Mouse (Mus musculus) retina, embryonic 14.5 days (tissue): ENCODE results near the gene Auts2.

Experiments used
- DNase-seq: peaks from one replicate; pipeline ENCODE4 v3.0.0-alpha.2; 2015; ENCODE audit warnings: low spot score

Gene Auts2

DNA sequence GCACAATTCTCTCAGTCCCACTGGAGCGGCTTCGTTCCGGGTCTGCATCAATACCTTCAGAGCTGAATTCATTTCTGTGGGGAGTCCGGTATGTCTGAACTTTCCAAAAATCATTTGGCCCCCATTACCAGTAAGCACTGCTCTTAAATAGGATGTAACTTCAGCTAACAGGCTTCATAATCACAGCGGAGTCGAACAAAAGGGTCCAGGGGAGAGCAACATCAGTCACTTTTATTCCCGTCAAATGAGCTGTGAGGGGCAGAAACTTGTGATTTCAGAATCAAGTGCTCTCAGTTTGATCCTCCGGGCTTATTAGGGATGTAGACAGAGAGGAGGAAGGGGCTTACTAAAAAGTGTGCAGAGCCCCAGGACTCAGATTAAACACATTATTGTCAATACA lies 629.6 kb downstream of the Auts2 start:
- peak; percentile 54 for DNase-seq

DNA sequence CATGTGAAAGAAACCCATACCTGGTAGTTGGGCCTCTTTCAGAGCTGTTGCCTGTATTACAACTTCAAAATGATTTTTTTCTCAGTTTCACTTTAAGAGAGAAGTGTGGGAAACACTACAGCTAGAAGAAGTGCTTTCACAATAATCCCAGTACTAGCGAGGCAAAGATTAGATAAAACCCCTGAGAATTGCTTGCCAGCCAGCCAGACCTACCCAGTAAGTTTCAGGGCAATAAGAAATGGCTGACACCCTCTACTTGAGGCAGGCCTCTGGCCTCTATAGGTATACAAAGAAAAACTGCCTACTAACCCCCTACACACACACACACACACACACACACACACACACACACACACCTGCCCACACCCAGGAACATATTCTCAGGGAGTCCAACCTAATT lies 630.2 kb downstream of the Auts2 start:
- DNase-seq, result no peak

DNA sequence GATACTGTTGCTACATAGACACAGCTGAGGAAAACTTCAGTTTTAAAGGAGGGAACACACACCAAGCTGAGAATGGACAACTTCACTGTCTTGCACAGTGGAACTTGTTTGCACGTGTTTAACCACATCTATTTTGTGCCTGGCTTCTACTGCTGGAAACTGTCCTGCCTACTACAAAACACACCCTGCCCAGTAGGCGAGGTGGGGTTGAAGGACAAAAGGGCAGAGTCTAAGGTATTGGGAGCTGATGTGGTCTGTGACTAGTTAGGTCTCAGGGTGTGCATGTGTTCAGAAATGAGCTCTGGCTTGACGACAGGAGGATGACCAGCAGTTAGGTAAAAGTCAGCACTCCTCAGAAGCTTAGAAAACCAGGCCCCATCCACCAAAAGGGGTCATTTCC lies 636.8 kb downstream of the Auts2 start:
- no peak for DNase-seq

DNA sequence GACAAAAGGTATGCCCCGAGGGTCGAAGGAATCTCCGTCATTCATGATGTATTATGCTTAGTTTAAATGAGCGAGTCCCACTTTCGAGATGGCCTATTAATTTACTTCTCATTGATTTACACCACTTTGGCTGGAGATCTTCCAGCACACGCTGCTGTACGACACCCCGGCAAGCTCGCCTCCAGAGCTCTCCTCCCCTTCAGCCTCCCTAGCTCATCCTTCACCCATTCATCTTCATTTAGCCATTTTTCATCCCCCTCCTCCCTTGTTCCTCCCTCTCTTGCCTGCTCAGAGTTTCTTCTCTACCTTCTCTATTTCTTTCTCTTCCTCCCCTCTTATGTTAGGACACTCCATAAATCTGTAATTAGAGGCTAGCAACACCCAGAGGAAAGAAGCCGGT lies 638.7 kb downstream of the Auts2 start:
- DNase-seq, result no peak

DNA sequence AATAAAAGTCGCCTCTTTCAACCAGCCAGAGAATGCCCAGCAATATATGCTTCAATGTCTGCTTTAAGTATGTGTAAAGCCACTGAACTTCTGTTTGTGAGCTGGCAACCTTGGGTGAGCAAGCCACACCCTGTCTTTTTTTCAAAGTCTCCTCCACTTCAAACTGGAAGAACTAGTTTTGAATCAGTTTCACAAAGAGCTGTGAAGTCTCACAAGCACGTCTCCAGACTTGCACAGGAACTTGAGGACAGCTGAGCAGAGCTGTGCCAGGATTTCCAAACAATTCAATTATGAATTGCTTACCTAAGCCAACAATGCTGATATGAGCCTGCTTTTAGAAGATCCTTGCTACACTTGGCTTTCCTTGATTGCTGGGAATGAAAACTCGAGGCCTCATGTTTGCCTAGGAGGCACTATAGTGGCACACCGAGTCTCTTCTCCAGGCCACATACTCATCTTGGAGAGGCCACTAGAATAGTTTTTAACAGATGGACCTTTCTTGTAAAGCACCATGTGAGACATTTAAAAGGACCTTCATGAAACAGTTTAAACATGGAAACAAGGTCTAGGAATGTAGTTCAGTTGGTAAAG lies 645.0 kb downstream of the Auts2 start:
- DNase-seq, result no peak

DNA sequence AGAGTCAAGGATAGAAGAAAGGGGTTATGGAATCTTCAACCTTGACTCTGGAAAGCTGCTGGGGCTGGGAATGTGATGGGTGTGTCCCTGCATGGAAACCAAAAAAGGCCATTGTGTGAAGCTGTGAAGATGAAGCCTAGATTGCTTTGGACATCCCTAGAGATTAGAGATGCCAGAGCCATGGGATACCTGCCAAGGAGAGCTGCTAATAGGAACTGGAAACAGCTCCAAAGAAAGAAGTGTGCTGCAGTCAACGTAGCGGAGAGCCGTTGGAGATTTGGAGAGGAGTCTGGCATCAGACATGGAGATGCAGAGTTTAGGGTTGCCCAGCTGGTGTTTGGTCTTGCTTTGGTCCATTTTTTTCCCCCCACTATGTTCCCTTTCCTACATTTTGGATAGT lies 656.5 kb downstream of the Auts2 start:
- DNase-seq, result no peak

DNA sequence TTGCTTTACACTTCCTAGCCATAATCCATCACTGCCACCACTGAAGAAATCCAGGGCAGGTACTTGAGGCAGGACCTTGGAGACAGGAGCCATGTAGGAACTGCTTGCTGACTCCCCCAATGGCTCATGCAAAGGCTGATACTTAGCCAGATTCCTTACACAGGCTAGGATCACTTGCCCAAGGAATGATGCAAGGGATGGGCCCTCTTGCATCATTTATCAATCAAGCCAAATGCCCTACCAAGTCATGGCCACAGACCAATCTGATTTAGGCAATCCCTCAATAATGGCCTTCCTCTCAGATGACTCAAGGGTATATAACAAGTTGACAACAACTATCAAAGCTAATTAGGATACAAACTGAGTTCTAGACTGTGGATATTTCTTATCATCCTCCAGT lies 666.6 kb downstream of the Auts2 start:
- DNase-seq, result no peak

DNA sequence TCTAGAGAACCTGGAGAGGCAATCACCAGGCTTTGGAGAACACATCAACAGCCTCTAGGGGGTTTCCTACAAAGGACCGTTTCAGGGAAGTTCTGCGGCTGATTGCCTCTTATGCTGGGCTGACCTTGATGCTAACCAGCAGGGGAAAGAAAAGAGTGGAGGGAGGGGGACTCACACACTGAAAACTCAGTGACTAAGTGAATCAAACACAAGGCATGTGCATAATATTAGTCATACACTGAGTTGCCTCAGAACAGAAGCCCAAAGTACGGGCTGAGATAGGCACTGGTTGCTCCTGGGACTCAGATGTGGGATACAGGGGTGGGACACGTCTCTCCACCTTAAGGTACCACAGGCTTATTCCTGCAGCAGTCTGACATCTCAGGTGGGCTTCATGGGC lies 667.2 kb downstream of the Auts2 start:
- DNase-seq, result no peak

DNA sequence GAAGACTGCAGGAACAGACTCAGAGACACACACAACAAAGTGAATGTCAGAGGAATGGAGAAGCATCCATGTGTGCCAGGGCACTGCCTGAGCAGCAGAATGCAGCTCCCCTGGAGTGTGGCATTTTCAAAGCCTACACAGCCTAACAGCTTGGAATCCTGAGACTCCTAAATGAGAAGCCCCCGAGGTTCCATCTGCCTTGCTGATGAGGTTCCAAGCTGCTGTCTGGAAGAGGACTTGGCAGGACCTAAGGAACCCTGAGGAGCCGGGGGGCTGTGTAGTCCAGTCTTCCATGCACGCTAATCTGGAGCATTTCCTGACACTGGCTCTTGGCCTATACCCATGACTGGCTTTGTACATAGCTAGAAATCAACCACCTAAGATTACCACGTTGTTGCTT lies 670.0 kb downstream of the Auts2 start:
- no peak for DNase-seq

DNA sequence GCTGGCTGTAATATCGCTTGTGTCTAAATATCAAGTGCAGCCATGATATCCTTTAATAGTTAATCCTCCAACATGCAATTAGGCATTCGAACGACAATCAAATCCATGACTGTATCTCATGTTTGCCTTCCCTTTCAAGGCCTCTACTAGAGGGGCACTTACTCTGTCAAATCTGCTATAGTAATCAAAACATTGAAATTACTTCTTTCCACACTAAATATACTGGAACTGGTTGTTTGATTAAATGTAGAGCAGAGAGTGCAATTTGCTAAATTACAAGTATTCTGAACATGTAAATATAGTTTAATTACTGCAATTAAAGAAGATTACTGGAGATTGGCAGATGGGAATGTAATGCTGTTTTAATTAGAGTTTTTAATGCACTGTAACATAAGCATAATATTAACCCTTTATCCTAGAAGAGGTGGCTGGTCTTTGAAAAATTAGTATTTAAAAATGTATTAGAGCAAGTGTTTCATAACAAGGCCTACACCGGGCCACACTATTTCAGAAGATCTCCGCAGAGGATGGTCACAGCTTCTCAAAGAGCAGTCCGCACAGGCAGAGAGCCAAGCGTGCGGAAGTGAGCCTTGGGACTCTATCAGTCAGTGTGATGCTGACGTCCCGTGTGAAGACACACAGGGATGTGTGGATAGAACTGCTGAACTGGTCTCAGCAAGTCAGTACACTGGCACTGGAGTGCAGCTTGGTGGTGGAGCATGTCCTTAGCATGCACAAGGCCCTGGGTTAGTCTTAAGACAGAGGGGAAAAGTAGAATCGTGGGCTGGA lies 673.2 kb downstream of the Auts2 start:
- DNase-seq, result no peak

DNA sequence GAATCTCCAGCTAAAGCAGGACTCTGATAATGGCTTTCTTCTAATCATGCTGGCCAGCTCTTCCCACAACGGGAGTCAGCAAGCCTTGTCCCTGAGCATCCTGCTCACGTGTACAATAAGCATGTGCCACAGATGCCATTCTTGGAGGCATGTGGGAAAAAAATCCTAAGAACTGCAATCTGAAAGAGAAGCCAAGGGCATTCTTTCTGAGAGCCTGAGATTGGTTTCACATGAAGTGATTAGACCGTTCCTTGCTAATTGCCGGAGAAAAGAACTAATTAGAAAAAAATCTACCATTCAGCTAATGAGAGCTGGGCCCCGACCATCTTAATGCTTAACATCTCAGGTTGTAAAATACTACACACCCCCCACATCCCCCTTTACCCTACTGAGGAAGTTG lies 677.9 kb downstream of the Auts2 start:
- DNase-seq, result no peak

DNA sequence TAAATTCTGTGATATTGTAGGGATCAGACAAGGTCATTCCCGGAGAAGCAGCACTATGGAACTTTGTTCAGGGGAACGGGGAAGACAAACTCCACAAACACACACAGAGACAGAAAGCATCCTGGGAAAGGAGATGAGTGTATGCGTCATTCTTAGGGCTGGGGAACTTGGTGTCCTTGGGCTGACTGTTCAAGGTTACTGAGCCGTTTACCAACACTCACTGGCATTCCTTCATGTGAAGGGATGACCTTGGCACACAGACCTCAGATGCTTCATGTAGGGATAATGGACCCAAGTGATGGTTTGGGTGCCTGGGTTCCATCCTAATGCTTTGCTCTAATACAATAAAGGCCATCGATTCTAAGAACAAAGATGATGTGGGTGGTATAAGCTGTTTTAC lies 685.2 kb downstream of the Auts2 start:
- no peak for DNase-seq

DNA sequence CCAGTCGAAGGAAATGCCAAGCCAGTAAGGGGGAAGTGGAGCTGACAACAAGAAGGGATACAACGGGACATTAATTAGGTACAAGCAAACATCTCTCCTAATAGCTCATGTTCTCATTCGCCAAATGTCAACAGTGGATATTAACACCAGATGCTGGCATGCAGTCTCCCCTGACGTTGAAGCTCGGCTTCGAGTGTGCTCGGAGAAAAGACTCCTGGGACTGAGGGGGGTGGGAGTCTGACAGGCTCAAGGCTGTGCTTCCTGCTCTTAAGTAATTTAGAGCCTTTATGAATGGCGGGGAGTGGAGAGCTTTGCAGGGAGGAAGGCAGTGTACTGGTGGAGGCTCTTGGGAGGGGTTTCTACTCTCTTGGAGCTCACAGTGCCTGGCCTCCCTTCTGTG lies 687.8 kb downstream of the Auts2 start:
- DNase-seq, result peak; percentile 43

DNA sequence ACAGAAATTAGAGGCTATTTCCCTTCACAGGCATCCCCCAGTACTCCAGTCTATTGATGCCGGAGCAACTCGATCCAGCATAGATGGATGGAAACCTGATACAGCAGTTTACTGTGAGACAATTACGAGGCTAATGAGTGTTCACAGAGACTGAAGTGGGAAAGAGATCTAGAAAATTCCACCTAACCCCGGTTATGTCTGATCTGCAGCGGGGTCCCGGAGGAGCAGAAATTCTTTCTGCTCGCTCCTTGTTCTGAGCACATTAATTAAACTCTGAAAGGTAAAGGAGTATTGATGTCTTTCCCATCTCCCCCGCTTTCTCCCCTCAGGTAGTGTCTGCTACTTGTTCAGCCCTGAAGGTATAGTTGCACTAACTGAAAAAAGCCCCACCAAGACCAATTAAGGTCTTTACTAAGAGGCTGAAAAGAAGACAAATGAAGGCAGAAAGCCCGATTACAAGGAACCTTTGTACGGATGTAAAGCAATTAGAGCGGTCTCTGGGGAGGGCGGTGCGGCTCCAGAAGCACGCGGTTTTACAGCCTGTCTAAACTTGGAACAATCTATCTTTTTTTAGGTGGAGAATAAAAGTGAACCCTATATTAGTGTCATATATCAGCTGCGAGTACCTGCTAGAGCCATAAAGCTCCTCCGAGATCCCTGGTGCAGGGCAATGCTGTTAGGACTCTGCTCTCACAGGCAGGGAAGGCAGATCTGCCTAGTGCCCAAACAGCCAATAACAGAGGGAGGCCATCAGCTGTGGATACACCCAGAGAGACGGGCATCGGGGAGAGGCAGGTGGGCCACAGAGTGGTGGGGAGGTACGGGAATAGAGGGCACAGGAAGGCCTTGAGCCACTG lies 691.3 kb downstream of the Auts2 start:
- DNase-seq, result peak; percentile 53

DNA sequence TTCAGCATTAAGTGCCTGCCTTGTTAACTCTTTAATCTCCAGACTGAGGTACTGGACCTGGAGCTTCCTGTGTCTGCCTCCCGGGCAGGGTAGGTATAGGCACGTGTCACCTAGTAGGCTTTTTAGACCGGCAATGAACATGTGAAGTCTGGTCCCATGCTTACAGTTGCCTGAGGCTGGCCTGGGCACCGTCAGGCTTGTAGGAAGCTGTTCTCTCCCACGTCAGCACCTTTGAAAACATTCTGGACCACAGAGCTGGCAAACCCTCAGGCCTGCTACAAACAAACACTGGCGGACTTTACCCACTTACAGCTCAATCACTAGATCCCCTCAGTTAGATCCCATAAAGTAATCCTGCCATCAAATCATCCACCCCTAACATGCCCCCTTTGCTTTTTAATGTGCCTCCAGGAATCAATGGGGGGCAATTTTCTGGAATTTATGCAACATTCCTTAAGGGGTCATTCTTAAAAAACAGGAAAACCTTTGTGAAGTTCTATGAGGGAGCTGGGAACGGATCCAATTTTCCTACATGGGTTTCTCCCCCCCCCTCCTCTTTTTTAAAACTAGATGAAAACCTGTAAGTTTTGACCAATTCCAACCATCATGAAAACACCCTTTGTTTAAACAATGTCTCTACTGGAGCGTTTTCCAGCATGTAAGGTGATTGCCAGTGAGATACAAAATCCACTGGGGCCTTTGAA lies 692.4 kb downstream of the Auts2 start:
- no peak for DNase-seq

DNA sequence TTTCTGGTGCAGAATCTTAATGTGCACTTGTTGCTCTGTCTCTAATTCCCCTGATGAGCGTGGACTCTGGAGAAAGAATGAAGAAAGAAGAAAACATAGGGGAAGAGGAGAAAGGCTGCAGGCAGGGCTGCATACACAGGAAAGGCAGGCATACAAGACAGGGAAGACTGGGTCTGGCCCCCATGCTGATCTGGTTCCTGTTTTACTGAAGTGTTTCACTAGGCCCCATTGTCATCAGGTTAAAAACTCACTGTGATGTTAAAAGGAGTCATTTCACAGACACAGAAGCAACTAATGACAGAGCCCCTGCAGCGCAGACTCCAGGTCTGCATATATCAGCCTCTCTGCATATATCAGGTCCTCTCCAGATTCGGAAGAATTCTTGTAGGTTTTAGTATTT lies 693.5 kb downstream of the Auts2 start:
- DNase-seq, result no peak

DNA sequence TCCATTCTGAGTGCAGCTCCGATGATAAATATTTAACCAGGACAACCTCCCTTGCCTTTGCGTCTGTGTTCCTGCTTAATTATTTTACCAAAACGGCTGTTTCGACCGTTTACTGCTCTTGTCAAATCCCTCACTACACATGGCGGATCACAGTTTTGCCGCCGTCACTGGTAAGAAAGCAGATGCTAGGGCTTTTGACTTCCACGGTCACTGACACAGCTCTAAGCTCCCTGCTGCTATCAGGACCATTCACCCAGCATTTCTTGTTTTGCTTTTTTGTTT lies 698.7 kb downstream of the Auts2 start:
- no peak for DNase-seq

DNA sequence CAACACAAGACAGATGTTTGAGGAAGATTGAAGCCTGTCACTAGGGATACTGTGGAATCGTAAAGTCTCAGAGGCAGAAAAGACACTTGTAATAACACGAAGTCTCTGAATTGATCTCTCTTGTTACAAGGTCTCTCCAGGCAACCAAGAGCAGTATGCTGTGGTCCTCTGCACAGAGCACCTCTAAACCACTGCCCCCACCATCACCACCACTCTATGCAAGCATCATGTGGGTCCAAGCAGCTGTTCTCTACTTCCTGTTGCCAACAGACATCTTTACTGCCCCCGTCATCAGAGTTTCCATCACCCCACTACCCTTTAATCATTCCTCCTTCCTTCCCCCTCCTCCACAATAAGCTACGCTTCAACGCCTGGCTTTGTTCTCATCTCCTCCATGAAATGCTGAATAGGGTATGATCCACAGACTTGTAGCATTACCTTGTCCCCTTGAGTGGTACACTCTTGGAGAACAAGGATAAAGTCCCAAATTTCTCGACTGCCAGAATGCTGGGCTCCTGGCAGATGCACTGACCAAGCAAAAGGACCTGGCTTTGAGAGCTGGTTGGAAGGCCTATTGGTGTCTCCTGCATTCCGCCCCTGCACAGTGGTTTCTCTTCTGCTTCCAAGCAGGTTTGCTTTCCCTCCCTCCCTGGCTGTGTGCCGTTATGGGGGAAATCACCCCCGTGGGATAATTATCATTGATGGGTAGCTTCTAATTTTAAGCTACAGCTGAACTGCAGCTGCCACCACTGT lies 699.2 kb downstream of the Auts2 start:
- peak; percentile 47 for DNase-seq

DNA sequence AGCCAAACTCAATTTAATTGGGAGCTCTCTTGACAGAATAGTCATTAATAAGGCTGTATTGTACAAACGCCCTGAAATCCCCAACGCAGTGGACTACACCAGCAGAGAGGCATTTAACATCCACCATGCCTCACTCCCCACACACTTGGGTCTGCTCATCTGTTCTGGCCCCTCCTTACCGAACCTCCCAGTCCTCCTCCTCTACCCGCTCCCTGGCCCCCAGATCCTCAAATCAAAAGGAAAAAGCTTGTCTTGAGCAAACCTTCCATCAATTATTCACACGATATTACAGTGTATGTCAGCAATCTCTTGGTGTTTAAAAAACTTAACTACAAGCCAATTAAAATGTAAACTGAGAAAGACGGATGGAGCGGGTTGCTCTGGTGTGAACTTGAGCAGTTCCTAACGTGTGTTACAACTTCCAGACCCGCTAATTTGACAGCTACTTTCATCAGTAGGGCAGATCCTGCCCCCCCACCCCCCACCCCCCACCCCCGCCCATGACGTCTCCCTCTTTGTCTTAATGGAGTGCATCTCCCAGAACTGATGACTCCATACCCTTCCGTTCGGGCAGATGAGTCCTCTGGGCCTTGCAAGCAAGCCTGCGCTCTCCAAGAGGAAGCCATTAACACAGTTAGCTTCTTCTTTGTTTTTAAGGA lies 703.4 kb downstream of the Auts2 start:
- DNase-seq, result no peak

DNA sequence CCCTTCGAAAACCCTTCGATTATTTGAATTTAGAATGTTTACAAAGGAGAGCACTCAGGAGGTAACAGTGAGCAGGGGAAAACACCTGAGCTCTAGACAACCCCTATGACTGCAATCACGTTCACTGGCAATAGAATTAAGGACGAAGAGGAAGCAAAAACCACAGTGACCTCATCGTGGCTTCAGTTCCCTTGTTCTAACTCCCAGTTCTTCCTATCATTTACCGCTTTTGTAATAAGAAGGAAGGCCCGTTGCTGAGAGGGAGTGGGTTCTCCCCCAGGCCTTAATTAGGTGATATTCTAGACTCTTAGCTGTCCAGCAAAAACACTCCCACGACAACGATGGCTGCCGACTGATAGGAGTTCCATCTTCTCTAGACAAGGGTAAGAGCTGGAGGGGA lies 704.1 kb downstream of the Auts2 start:
- DNase-seq, result no peak

DNA sequence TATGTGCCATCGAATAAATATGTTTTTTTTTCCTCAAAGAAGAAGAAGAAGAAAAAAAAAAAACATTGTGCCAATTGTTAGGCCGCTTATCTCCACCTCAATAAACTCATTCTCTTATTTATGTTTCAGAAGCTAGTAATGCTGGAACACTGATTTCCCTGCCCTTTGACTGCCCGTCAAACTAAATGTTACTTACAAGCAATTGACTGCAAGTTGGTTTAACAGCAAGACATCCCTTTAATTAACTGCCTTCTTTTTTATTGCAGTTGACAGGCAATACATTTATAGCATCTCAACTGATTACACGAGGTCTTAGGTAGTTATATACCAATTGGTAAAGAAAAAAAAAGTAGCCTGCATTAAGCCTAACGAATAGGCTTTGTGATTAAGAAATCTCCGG lies 705.1 kb downstream of the Auts2 start:
- peak; percentile 54 for DNase-seq
